Mouse (Mus musculus) fibroblast of lung, adult 2 months (primary cell): ENCODE measurements at regions not wholly inside any gene's neighbourhood (a gene's known extent, or its start where the extent isn't known, plus 50 kb on each side); places are given as distances from the start of the nearest gene placed in this dataset.

ENCODE experiments used
- DNase-seq: peaks from one replicate; pipeline ENCODE4 v3.0.0-alpha.2; 2011; ENCODE audit warnings: low read depth

DNA sequence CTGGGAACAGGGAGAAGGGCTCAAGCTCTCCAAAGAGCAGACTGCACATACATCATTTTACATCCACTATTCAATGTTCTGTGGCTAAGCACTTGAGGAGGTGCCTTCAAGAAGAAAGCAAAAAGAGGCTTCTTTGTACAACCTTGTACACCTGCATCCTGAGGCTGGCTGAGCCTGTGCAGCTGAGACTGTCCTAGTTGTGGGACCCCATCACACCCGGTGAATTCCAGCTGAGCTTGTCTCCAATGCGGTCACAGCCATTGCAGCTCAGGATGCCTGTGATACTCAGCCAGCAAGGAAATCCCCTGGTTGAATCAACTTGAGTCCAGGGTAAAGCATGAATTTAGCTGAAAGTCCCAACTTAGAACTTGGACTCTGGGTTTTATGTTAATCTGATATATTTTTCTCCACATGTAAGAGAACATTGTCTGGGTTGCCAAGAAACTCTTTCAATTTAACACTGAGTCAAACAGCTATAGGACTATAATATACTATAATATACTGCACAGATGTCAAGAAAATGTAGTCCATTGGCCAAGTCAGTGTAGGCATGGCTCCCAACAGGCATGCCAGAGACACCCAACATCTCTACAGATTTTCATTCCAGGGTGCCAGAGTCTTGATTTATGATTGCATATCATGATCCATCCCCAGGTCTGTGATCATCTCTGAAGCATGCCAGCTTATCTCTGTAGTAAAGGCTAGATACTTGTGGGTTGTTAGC lies 599.2 kb downstream of the Pard3 start:
- no peak for DNase-seq

DNA sequence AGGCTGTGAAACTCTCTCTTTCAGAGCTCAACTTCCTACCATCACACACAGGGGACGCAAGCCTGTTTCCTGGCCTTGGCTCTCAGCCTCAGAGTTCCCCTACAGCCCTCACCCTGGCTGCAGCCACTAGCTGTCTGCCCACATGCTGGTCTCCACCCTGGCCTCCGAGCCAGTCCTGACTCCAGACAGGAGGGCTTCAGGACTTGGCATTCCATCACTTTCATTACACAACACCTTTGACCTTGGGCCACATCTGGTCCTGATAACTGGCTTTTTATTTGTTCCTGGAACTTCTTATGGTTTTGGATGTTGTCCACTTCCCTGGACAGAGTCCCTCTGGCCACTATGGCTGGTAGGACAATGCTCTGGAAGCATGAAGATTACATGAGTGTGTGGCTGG lies 602.9 kb downstream of the Pard3 start:
- peak; percentile 58 for DNase-seq

DNA sequence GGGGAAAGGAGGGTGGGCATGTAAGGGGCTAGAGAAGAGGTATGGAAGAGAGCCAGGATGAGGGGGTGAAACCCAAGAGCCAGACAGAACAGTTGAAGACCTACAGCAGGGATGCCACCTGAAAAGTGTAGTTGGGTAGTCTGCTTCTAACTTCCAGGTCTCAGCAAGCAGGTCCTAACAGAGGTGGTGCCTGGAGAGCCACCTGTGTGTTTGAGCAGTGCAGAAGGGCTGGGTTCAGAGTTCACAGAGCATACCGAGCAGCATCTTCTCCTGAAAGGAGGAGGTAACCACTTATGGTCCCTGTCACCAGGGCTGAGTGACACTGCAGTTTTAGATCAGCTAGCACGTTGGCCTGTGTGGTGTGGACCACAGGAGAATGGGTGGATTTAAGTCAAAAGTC lies 605.3 kb downstream of the Pard3 start:
- no peak for DNase-seq

DNA sequence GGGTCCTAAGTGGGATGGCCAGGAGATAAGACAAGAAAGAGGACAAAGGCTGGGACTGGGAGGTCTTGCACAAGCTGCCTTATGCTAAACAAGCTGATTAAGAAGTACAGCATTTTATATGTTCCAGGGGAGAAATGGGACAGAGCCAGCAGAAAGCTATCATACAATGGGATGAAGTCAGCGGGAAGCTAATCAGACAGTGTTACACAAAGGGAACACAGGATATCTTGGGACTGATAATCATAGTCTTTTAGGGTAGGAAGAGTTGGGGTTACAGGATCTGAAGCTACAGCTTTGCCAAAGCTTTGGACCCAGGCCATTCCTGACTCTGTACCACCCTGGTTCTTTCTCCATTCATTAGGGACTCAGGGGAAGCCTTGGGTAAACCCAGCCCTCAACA lies 610.4 kb downstream of the Pard3 start:
- DNase-seq: no peak

DNA sequence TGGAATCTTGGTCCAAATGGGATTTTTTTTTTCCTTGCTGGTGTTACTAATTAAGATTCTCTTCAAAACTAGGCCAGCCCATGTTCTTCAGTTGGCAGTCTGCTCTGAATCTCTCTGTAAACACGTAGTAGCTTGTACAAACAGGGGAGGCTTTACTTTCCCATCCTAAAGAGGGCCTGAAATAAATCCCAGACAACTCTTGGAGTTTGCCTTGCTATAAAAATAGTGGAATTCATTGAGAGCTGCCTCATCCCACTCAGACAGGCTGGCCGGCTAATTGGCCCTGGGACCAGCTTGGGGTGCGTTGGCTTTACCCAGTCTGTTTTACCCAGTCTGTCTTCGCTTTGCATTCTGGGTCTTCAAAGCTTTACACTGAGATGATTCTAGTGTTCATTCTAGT lies 611.7 kb downstream of the Pard3 start:
- no peak for DNase-seq

DNA sequence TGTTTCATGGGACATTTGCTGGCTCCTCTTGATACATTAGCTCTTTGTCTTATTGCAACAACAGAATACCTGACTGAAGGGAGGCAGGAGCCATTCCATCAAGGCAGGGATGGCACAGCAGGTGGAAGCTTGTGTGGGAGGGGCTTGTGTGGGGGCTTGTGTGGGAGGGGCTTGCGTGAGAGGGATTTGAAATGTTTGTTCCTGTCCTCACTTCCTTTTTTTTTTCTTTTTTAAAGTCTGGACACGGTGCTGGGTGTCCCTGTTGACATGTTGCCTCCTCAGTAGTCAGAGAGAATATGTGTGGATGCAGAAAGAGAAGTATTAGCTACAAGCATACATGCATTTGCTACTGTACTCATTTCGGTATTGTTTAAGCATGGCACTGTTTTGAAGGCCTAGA lies 616.5 kb downstream of the Pard3 start:
- DNase-seq: no peak

DNA sequence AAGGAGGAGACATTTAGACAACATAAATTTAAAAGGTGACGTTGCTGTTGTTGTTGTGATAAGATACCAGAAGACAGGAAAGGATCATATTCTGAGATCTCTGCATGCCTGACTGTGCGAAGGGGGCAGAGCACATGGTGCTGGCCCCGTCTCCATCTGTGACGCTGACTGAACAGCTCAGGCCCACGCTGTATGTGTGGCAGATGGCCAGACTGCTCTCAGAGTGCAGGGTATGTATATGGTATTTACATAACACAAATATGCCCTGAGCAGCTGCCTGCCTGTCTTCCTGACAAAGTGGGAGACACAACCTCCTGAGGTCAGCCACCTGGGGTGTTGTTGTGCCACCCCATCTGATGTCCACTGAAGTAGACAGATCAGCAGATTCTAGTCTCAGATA lies 620.5 kb downstream of the Pard3 start:
- no peak for DNase-seq

DNA sequence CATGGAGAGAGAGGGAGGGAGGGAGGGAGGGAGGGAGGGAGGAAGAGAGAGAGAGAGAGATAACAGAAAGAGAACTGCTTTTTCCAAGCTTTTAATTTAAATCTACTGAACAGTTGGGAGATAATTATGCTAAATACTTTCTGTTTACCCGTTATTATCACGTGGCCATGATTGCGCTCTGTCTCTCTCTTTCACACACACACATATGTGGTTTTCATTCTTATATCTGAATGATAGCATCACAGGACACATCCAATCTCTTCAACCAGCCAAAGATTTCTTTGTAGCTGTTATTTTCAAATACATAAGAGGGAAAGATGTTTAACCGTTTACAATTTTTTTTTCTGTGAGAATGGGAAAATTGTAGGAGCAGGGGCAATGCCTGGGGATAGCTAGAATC lies 627.1 kb downstream of the Pard3 start:
- DNase-seq: no peak

DNA sequence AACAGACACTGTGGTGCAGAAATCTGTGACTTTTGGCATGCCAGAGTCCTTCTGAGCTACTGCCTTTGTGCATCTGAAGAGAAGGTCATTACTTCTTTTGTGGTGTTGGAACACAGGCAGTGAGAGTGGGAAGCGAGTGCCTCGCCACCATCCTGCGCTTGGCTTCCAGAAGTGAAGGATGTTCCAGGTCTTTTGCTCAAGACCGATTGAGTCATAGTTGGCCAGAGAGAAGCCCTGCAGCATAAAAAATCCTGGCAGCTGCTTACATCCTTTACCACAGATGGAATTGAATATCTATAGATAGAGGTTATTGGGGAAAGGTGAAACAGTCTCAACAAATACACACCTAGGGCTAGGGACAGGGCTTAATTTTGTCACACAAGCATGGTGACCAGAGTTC lies 634.7 kb downstream of the Pard3 start:
- peak; percentile 11 for DNase-seq

DNA sequence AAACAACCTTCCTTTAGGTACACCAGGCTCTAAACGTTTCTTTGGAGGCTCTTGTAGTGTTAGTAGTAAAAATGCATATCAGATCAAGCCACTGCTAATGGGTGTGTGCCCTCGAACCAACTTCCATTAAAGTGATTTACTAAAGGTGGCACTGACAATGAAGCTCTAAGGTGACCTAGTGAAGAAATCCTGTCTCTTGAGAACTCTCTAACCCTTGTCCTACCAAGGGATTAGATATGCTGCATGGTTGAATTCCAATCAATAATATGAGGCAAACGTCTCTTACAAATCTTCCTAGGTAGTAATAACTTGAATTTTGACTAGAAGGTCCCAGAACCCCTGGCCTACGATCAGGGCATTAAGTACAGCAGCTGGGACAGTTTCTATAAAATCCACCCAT lies 640.7 kb downstream of the Pard3 start:
- DNase-seq: no peak

DNA sequence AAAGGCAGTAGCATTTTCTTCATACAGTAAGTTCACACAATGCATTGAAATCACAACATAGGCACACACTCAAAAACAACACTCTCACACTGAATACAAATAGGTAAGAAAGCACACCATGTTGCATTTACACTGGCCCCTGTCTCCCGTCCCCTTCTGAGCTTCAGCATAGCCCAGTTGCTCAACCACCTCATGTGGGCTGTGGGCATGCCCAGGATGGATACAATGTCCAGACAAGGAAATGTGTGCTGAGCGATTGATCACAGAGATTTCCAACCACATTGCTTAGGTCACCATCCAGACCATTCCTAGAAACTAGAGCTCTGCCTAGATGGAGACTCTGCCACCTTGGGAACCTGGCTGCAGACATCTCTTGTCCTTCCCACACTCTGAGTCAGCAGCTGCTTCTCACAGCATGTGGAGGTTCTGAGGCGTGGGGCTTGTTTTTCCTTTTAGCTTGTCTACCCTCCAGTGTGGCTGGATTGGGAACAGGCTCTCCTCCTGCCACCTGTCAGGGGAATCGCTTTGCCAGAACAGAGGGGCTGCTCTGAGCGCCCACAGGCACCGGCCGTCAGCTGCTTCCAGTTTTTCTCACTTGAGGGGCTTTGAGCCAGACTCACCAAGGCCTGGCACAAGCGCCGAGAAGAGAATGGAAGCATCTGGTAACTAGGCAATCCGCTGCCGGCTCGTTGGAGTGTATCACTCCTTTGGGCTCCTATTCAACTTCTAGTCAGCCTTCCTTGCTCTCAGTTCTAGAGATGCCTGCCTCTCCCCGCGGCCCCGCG lies 642.5 kb downstream of the Pard3 start:
- DNase-seq: peak; percentile 63

DNA sequence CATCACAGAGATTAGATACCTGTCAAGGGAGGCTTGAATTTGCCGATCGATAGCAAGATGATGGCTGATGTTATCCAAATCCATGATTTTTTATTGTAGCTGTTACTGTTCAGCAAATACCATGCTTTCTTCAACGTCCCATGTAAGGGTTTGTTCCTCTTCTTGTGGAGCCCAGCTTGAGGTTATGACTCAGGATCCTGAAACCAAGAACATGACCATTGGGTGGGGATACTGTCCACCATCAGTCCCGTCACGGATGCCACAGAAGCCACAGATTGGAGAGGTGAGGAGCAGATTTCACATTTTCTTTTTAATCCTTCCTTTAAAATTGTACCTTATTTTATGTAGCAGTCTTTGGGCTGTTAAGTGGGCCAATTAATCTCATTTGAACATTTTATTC lies 645.7 kb downstream of the Pard3 start:
- no peak for DNase-seq

DNA sequence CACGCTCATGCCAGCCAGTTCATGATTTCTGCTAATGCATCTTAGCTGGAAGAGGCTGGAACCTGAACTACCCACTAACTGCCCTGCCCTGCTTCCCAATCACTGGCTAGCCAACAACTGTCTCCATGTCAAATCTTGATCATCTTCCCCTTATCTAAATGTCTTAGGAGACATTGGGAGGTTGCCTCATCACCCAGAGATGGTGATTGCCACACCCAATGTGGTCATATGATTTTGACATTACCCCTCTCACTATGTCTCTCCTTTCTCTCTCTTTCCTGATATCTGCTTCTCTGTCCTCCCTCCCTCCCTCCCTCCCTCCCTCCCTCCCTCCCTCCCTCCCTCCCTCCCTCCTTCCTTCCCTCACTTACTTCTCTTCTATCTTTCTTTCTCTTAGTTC lies 643.3 kb upstream of the Nrp1 start:
- DNase-seq: no peak

DNA sequence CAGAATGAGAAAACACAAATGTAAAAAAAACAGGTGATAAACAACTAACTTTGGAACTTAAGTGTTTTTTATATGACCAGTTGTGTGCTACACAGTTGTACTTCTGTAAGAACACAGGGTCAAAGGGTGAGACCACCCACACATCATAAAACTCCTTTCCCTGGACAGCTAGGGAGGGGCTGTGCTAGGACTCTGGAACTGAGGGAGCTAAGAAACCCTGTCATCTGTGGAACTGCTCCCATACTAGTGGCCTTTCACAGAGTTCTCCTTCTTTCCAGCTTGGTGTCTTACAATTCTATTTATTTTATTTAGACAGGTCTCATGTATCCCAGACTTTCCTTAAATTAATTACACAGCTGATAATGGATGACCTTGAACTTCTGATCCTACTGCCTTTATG lies 640.4 kb upstream of the Nrp1 start:
- no peak for DNase-seq

DNA sequence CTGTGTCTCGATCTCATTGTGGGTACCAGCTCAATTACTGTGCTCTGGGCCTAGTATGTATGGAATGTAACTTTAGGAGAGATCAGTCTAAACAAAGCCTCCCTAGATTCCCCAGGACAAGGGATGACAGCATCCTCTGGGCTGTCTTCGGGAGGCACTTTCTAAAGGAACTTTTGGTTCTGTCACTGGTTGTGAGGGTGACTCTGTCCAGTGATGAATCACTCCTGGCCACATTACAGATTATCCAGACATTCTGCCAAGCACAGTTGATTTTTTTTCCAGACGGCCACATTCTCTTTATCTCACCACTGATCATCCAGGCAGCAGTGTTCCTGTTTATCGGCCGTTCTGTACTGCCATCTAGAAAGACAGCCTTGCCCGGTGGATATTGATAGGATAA lies 638.5 kb upstream of the Nrp1 start:
- peak; percentile 10 for DNase-seq

DNA sequence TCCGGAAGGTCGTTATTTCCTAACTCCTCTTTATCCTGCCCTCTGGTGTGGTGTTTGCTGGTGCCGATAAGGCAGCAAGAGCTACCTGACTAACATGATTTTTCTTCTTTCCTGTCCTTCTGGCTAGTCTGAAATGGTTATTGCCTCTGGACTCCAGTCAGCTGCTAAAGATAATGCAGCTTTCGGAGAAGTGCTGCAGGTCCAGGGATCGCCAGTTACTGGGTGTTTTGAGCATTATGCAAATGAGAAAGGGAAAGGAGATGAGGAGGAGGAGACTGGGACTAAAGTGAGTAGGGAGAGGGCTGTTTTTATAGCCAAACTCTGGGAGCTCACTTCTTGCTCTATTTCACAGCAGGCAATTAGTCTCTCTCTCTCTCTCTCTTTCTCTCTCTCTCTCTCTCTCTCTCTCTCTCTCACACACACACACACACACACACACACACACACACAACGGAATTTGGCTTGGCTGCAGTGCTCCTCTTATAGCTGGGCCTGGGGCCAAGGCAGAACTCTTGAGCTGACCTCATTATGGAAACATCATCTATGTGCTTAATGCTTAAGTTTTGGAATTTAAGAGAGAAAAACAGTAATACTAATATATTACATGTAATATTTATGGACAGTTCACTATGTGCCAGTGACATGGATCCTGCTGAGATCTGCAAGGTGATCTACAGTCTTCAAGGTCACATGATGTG lies 637.7 kb upstream of the Nrp1 start:
- no peak for DNase-seq

DNA sequence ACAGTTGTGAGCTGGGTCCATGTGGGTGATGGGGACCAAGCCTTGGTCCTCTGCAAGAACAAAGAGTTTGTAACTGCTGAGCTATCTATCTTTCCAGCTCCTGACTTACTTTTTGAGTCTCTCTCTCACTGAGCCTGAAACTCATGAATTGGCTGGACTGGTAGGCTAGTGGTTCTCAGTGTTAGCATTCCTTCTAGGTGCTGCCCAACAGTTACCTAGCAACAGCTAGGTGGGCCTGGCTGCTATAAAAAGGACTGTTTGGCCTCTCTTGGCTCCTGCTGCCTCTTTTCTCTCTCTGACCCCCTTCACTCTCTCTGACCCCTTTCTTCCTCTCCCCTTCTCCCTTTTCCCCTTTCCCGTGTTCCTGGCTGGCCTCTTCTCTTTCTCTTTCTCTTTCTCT lies 636.8 kb upstream of the Nrp1 start:
- DNase-seq: no peak

DNA sequence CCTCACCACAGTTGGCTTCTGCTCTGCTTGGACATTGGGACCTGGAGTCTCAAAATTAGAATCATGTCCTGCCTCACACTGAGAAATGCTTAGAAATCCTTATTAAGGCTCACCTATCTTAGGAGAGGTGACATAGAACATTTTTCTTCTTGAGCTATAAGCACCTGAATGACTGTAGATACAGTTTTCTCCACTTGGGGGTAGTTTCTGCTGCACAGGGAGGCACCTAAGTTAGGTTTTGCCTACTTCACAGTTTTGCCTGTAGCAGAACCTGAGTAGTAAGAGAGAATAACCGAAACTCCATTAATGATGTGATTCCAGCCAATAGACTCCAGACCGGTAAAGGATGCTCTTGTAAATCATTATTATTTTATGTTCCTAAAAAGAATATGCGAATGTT lies 624.3 kb upstream of the Nrp1 start:
- DNase-seq: no peak

DNA sequence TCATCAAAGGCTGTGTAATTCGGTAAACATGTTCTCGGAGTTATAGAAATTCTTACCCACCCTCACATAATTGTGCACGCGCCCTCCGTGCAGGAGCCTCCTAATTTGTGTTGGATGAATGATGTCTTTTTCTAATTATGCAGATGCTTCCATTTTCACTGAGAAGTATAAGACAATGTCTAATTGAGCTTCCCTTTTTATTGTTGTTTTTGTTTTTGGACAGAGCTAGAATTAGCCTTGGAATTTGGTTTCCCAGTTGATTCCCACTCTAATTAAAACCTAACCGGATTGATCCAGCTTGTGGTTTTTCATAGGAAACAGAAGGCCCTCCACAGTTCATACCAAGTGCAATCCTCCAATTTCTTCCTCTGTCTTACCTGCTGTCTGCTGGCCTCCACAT lies 616.2 kb upstream of the Nrp1 start:
- no peak for DNase-seq

DNA sequence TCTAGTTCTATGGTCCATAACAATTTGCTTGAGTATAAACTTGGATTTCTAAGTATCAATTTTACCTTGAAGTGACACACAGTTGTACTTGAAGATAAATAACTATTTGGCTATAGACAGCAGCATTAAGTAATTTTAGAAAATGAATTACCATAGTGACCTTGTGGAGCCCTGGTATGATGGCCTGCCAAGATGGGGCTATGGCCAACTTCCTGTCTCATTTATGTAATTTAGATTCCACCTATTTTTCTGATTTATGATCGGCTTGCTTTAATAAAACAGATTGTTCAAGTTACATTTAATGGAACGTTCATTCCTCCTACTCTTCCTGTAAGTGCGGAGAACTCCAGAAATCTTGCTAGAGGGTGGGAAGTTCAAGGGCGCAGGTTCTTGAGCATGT lies 613.2 kb upstream of the Nrp1 start:
- DNase-seq: no peak

DNA sequence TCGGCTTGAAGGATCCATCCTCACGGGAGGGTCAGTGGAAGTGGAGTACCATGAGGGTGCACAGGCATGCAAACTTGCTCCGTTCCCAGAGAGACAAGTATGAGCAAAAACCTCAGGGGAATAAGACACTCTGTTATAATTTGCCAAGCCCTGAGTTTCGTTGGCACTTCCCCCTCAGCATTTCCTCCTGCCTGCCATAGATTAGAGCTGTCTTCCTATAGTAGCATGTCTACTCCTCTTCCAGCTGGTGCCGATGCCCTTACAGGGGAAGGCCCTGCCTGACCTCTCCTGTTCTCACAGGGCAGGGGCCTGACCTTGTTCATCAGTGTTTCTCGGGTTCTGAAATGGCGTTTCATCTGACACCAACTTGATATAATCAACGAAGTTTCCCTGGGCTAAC lies 611.9 kb upstream of the Nrp1 start:
- no peak for DNase-seq

DNA sequence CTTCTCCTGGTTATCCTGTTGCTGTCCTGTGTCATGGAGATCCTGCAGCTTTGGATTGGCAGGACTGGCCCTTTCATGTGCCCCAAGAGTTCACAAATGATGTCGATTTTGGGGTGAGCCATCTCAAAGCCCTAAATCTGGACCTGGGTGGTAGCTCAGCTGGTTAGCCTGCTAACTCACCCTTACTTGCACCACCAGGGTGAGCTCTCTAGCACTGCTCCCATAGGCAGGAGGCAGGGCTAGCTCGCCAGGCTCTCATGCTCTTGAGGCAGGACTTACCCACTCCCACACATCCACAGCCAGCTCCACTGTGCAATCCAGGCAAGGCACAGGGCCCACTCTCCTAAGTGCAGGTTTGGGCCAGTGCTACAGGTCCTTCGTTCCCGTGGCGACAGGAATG lies 605.5 kb upstream of the Nrp1 start:
- no peak for DNase-seq
